In genomic region chr2:52943644-52944423, GRCm38 (mm10) we compare ENCODE assay signal across 11 mouse cellular contexts.
DNase-seq lines count a peak whose midpoint lies in the region; ATAC-seq lines count a peak whose summit lies in the region.
"Had no signal": no experiment of that assay in that cellular context is flagged by ENCODE, and none has a peak within 500 bp of the region (broad histone marks: within the 10 kb centered on the region; RNA-seq: fewer than 3 reads in every experiment).

No protein-coding gene starts in this region.

- DNase-seq in frontal cortex, postnatal 36 days (ENCODE audit: low spot score in 2 of 2): no peak
- no peak for DNase-seq in midbrain, embryonic 10.5 days (ENCODE audit: low spot score)
- DNase-seq in brain, adult 2 months (ENCODE audit: low read depth, low spot score): peak; percentile 92
- no peak for DNase-seq in left cerebral cortex, postnatal 4 days
- DNase-seq in layer of hippocampus, adult 8-10 months (ENCODE audit: low spot score in 2 of 2): no peak
- DNase-seq: heart, postnatal 4 days had no signal

- H3K36me3 ChIP-seq in midbrain, embryonic 10.5 days: peaks cover 12% of the 10 kb centered on the region
- no peaks in the 10 kb centered on the region for H3K36me3 ChIP-seq in midbrain, embryonic 16.5 days (ENCODE audit: control insufficient read depth, insufficient read depth, low read length)
- H3K36me3 ChIP-seq: liver, embryonic 15.5 days had no signal

- WGBS in midbrain, embryonic 10.5 days: 77% methylated on average over 9 of the region's 9 CpGs
- WGBS in midbrain, embryonic 16.5 days: 73% methylated on average over 9 of the region's 9 CpGs

- H3K27ac ChIP-seq in midbrain, embryonic 10.5 days (replicated peaks): peak overlapping the region; percentile 69; the same call in 1 of the 2 replicates
- no peak overlapping the region for H3K27ac ChIP-seq in midbrain, embryonic 16.5 days (ENCODE audit: low read length)
- H3K27ac ChIP-seq: liver, embryonic 15.5 days had no signal

- peaks cover 4% of the 10 kb centered on the region; the same call in 1 of the 2 replicates for H3K9me3 ChIP-seq in midbrain, embryonic 10.5 days (replicated peaks)
- no peaks in the 10 kb centered on the region for H3K9me3 ChIP-seq in midbrain, embryonic 16.5 days (replicated peaks; ENCODE audit: control insufficient read depth, low read length, poor library complexity, severe bottlenecking)
- H3K9me3 ChIP-seq: liver, embryonic 15.5 days had no signal

- H3K9ac ChIP-seq in midbrain, embryonic 16.5 days (ENCODE audit: low read depth, low read length): no peak overlapping the region
- H3K9ac ChIP-seq: liver, embryonic 15.5 days had no signal

- intact Hi-C loops in left cerebral cortex, postnatal 4 days (cut with DNase I): no loop called here

- peak; percentile 48 for ATAC-seq in frontal cortex, adult (ENCODE audit: low TSS enrichment)
- no peak for ATAC-seq in midbrain, embryonic 16.5 days
- ATAC-seq in megakaryocyte progenitor cell, adult 5-6 weeks (replicated peaks; ENCODE audit: poor library complexity): peak; percentile 54

- H3K4me2 ChIP-seq in midbrain, embryonic 16.5 days (ENCODE audit: low read length): no peak overlapping the region
- H3K4me2 ChIP-seq: liver, embryonic 15.5 days had no signal

- no peak overlapping the region for H3K4me3 ChIP-seq in midbrain, embryonic 10.5 days
- no peak overlapping the region for H3K4me3 ChIP-seq in midbrain, embryonic 16.5 days (ENCODE audit: low read depth, low read length)
- H3K4me3 ChIP-seq: erythroblast, embryonic 14.5 days; liver, embryonic 15.5 days had no signal

- no peaks in the 10 kb centered on the region for H3K27me3 ChIP-seq in midbrain, embryonic 10.5 days (ENCODE audit: low read depth, poor library complexity, severe bottlenecking)
- H3K27me3 ChIP-seq in midbrain, embryonic 16.5 days (ENCODE audit: control insufficient read depth, insufficient read depth, low read depth, low read length): no peaks in the 10 kb centered on the region
- H3K27me3 ChIP-seq: liver, embryonic 15.5 days had no signal

- peaks cover 42% of the 10 kb centered on the region for H3K4me1 ChIP-seq in midbrain, embryonic 10.5 days
- peaks cover 17% of the 10 kb centered on the region for H3K4me1 ChIP-seq in midbrain, embryonic 16.5 days (ENCODE audit: control insufficient read depth, insufficient read depth, low read length)
- H3K4me1 ChIP-seq: liver, embryonic 15.5 days had no signal
